Mouse (Mus musculus) midbrain, embryonic 16.5 days (tissue): ENCODE data around the gene Asb17. TPM values are rescaled to one million over a fixed set of nuclear protein-coding genes. Genes with fewer than 3 reads are reported as not detected.
A peak's percentile ranks its signal among the peaks of the same experiment; 100 is the strongest.
"Not testable (repeated sequence)": the region's sequence is repeated elsewhere in the genome, so short reads cannot be mapped to it uniquely, and the experiment has no call there.

Experiments used
- ATAC-seq: fragments of 200-750 bp; cut with Nextera tagmentation; 2 replicates; pipeline ENCODE4 v1.8.0; 2017; ENCODE audit warnings: moderate TSS enrichment
- H3K27ac ChIP-seq: fragments of 300-500 bp; sonication (generic); 2 replicates; pipeline ENCODE4 v1.5.1; 2014; ENCODE audit warnings: mild to moderate bottlenecking, low read length, mixed read lengths
- H3K27me3 ChIP-seq: fragments of 300-500 bp; sonication (generic); 2 replicates; pipeline ENCODE4 v1.6.1; 2014; ENCODE audit warnings: low read depth, low read length, mixed read lengths; ENCODE audit not compliant: control insufficient read depth, insufficient read depth
- H3K36me3 ChIP-seq: fragments of 300-500 bp; sonication (generic); 2 replicates; pipeline ENCODE4 v1.6.1; 2014; ENCODE audit warnings: mild to moderate bottlenecking, low read length, moderate library complexity, mixed read lengths; ENCODE audit not compliant: control insufficient read depth, insufficient read depth
- H3K4me1 ChIP-seq: fragments of 300-500 bp; sonication (generic); 2 replicates; pipeline ENCODE4 v1.6.1; 2014; ENCODE audit warnings: mild to moderate bottlenecking, low read length, mixed read lengths; ENCODE audit not compliant: control insufficient read depth, insufficient read depth
- H3K4me2 ChIP-seq: fragments of 300-500 bp; sonication (generic); 2 replicates; pipeline ENCODE4 v1.6.1; 2014; ENCODE audit warnings: mild to moderate bottlenecking, low read length, mixed read lengths
- H3K4me3 ChIP-seq: fragments of 300-500 bp; sonication (generic); 2 replicates; pipeline ENCODE4 v1.5.1; 2014; ENCODE audit warnings: low read depth, mild to moderate bottlenecking, low read length, moderate library complexity, mixed read lengths
- H3K9ac ChIP-seq: fragments of 300-500 bp; sonication (generic); 2 replicates; pipeline ENCODE4 v1.6.1; 2014; ENCODE audit warnings: low read depth, low read length, mixed read lengths
- H3K9me3 ChIP-seq: fragments of 300-500 bp; sonication (generic); replicated peaks from 2 replicates; pipeline ENCODE4 v1.6.1; 2014; ENCODE audit warnings: mild to moderate bottlenecking, low read length, mixed read lengths; ENCODE audit not compliant: control insufficient read depth, poor library complexity, severe bottlenecking
- WGBS: fragments of 180-500 bp; shearing (Covaris S2); extraction: QIAGEN DNeasy Blood & Tissue Kit; methylation state at CpG from one replicate; pipeline ENCODE4 v1.1.7; 2014; 5-methylcytosine and 5-hydroxymethylcytosine counted together
- polyA plus RNA-seq: library from polyadenylated mRNA; unstranded; fragments of >200 nt; fragmentation: Nextera tagmentation; extraction: Ambion mirVana; gene quantifications from 2 replicates; pipeline ENCODE4 v1.2.1, GENCODE M21; 2015

Asb17 gene
- polyA plus RNA-seq, 1 experiment from 2014 or later = 0.09 TPM

DNA sequence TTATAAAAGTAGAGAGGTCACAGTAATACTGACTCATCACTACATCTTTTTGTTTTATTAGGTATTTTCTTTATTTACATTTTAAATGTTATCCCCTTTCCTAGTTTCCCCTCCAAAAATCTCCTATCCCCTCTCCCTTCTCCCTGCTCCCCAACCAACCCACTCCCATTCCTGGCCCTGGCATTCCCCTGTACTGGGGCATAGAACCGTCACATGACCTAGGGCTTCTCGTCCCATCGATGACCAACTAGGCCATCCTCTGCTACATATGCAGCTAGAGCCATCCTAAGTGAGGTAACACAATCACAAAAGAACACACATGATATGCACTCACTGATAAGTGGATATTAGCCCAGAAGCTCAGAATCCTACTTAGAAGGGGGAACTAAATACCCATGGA lies 14.2 kb upstream of the Asb17 start:
- not testable (repeated sequence) for H3K4me2 ChIP-seq, H3K4me3 ChIP-seq, H3K4me1 ChIP-seq, H3K36me3 ChIP-seq, H3K27me3 ChIP-seq, H3K27ac ChIP-seq, ATAC-seq, H3K9ac ChIP-seq, H3K9me3 ChIP-seq
- 98% methylated on average over 3 of the region's 3 CpGs for WGBS

DNA sequence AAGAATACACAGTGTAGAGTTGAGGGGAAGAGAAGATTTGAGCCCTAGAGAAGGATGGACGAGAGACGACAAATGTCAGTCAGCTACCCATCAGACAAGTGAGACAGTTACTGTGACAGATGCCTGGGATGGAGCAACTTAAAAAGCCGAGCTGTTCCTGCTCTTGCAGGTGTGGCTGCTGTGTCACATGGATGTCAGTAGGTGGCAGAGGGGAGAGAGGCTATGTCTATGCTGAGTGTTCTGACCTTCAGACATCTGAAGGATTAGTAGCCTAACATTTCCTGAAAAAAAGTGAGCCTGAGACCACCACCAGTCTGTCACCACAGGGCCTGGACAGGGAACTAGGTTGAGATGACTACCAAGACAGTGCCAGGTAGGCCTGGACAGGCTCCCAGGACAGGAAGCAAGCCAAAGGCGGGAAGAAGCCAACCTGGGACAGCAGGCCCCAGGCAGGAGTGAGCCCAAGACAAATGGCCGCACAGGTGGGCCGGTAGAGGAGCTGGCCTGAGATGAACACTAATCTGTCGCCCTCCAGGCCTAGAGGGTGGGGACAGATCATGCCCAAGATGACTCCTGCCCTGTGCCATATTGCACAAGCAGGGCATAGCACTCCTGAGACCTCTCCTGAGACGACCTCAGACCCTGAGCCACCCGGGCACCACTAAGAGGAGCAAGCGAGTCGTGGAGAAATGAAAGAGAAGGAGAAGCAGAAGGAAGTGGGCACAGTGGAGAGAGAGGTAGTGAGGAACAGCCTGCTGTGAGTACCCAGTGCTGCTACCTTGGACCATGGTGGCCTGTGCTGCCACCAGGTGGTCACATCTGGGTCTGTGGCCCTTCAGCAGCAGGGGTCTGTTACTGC lies 12.8 kb upstream of the Asb17 start:
- no peak overlapping the region for H3K9ac ChIP-seq
- H3K27ac ChIP-seq = no peak overlapping the region
- 82% methylated on average over 11 of the region's 11 CpGs for WGBS
- H3K9me3 ChIP-seq = no peaks in the 10 kb centered on the region
- H3K4me1 ChIP-seq = no peaks in the 10 kb centered on the region
- no peak overlapping the region for H3K4me3 ChIP-seq
- no peaks in the 10 kb centered on the region for H3K27me3 ChIP-seq
- no peak overlapping the region for H3K4me2 ChIP-seq
- no peaks in the 10 kb centered on the region for H3K36me3 ChIP-seq
- ATAC-seq = 0 out of 2 replicates have a peak, but pooled peaks have one; percentile 21

DNA sequence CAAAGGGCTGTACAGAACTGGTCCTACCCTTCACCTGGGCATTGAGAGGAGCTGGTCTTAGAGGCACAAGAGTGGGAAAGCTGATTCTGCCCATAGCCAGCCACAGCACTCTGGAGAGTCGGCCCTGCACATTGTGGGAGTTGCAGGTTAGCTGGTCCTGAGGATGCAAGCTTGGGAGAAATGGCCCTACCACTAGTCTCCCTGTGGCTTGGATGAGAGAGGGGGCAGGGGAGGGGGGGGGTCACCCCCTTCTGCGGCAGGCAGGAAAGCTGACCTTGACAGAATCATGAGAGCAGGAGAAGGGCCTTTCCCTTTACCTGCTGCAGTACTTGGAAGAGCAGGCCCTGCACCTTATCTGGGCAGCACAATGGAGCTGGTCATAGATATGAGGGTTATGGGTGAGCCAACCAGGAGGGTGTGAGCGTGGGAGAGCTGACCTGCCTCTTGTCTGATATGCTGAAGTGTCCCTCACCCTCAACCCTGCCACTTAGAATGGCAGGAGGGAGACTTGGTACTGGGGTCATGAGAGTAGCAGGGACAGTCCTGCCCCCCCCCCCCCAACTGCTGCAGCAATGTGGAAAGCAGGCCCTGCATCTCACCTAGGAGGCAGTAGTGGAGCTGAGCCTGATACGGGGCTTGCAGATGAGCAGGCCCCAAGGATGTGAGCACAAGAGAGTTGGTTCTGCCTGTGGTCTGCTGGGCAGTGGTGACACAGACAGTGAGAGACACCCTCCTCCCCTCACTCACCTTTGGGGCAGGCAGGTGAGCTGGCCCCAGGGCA lies 11.9 kb upstream of the Asb17 start:
- Histone ChIP-seq H3K9me3 (no peaks in the 10 kb centered on the region), H3K36me3 (no peaks in the 10 kb centered on the region), H3K4me1 (no peaks in the 10 kb centered on the region), H3K27me3 (no peaks in the 10 kb centered on the region), H3K27ac (no peak overlapping the region), H3K4me2 (no peak overlapping the region), H3K4me3 (no peak overlapping the region), H3K9ac (no peak overlapping the region)
- ATAC-seq = 0 out of 2 replicates have a peak, but pooled peaks have one; percentile 21
- 86% methylated on average over 4 of the region's 4 CpGs for WGBS

DNA sequence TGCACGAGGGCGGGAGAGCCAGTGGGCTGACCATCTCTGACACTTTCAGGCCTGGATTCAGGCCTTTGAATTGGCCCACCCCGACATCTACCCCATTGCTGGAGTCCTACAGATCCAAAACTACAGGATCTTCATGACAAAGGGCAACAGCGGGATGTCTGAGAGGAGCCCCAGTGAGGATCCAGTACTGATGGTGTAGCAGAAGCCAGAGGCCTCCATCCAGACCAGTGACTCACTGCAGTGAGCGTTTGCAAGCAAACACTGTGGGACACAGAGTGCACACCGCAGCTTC lies 11.4 kb upstream of the Asb17 start:
- Histone ChIP-seq H3K4me2 (no peak overlapping the region), H3K9me3 (no peaks in the 10 kb centered on the region), H3K9ac (no peak overlapping the region), H3K4me3 (no peak overlapping the region), H3K27me3 (no peaks in the 10 kb centered on the region), H3K36me3 (no peaks in the 10 kb centered on the region), H3K4me1 (no peaks in the 10 kb centered on the region), H3K27ac (no peak overlapping the region)
- WGBS = 46% methylated on average over 6 of the region's 6 CpGs
- ATAC-seq = no peak

DNA sequence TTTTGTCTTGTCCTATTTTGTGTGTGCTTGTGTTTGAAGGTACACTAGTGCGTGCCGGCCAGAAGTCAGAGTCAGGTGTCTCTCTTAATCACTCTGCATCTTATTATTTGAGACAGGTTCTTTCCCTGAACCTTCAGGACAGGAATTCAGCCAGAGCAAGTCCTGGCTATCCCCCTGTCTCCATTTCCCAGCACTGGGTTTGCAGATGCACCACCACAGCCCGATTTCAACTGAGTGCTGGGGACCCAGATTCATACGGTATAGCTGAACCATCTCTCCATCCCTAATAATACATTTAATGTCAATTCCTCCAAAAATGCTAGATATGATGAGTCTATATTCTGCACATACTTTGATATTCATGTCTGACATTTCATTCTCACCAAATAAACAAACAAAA lies 9.9 kb upstream of the Asb17 start:
- no peak overlapping the region for H3K4me3 ChIP-seq
- no peak overlapping the region for H3K9ac ChIP-seq
- no peak for ATAC-seq
- 93% methylated on average over 4 of the region's 4 CpGs for WGBS
- no peak overlapping the region for H3K27ac ChIP-seq
- H3K27me3 ChIP-seq = no peaks in the 10 kb centered on the region
- H3K36me3 ChIP-seq = no peaks in the 10 kb centered on the region
- no peaks in the 10 kb centered on the region for H3K4me1 ChIP-seq
- no peak overlapping the region for H3K4me2 ChIP-seq
- no peaks in the 10 kb centered on the region for H3K9me3 ChIP-seq

DNA sequence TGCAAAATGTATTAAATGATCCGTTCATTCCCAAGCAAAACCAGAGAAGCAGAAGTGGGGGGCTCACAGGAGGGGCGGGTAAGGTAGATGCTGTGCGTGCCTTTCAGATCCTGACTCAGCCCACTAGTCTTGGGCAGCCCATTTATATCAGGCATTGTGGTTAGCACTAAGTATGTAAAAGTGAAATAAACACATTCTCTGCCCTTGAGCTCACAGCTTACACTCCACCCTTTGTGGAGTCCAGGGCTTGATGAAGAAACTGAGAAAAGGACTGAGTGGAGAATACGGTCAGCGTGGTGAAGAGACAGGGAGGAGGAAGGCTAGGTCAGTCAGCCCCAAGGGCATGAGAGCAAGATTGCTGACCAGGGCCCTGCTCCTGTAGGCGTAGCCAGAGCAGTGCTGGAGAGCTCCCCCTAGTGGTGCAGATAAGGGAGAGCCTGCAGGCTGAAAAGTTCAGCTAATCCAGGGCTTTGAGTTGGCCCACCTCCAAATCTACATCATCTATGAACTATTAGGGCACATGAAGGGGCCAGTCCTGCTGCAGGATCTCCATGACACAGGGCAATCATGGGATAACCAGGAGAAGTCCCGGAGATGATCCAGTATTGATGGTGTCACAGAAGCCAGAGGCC lies 8.4 kb upstream of the Asb17 start:
- H3K27me3 ChIP-seq = no peaks in the 10 kb centered on the region
- no peak overlapping the region for H3K4me2 ChIP-seq
- no peak overlapping the region for H3K27ac ChIP-seq
- WGBS = 66% methylated on average over 7 of the region's 7 CpGs
- H3K36me3 ChIP-seq = no peaks in the 10 kb centered on the region
- no peaks in the 10 kb centered on the region for H3K4me1 ChIP-seq
- ATAC-seq = no peak
- H3K9ac ChIP-seq = no peak overlapping the region
- no peaks in the 10 kb centered on the region for H3K9me3 ChIP-seq
- H3K4me3 ChIP-seq = no peak overlapping the region

DNA sequence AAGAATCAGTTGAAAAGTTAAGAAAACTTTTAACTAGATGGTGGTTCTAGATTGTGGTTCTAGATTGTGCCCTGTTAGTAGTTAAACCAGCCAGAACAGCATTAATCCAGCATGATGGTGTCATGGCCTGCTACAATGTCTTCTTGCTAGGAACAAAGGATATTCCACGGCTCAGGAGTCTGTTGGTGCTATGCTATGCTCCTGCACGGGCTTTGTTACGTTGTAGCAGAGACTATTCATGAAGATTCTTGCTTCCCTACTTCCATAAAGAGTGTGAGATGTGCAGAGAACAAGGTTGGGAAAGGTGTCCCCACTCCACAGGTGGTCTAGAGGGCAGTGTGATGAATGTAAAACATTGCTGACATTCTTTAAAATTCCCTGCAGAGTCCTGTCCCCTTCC lies 7.7 kb upstream of the Asb17 start:
- H3K36me3 ChIP-seq = no peaks in the 10 kb centered on the region
- 85% methylated on average over 3 of the region's 3 CpGs for WGBS
- no peak overlapping the region for H3K27ac ChIP-seq
- H3K4me3 ChIP-seq = no peak overlapping the region
- H3K4me2 ChIP-seq = no peak overlapping the region
- no peaks in the 10 kb centered on the region for H3K4me1 ChIP-seq
- ATAC-seq = no peak
- H3K9ac ChIP-seq = no peak overlapping the region
- H3K9me3 ChIP-seq = no peaks in the 10 kb centered on the region
- no peaks in the 10 kb centered on the region for H3K27me3 ChIP-seq

DNA sequence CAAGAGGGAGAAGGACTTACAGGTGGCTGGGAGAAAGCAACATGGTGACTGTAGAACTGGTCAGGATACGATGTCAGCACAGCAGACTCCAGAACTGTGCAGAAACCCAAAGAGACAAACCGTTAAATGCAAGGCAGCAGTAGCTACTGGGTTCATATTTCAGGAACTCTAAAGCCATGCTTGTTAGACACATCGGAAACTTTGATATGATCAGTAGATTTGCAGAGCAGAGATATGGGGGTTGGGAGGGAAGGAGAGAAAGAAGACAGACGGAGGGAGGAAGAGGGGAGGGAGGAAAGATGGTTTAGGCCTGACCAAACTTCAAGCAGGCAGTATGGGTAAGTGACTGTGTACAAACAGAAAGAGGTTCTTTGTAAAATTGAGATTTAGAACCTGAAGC lies 6.4 kb upstream of the Asb17 start:
- Histone ChIP-seq H3K9me3 (no peaks in the 10 kb centered on the region), H3K4me3 (no peak overlapping the region), H3K4me1 (no peaks in the 10 kb centered on the region), H3K9ac (no peak overlapping the region), H3K27me3 (no peaks in the 10 kb centered on the region), H3K4me2 (no peak overlapping the region), H3K36me3 (no peaks in the 10 kb centered on the region), H3K27ac (no peak overlapping the region)
- ATAC-seq = no peak
- 88% methylated on average over 4 of the region's 4 CpGs for WGBS

DNA sequence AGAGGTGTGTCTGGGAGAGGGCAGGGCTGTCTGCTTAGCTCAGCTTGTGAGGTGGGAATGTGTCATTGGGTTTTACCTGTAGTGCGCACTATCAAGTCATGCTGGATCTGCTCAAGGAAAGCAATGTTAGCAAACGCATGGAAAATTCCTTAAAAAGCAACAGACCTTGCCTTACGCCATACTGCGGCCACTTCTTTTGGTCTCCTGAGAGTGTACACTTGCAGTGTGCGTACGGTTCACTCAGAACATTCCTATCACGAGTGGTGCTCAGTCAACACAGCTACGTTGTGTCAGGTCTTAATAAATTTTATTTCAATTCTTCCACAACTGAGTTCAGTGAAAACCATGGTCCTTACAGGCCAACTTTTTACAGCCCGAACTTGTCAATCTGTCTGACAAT lies 748 bp downstream of the Asb17 start:
- Histone ChIP-seq H3K27ac (no peak overlapping the region), H3K27me3 (no peaks in the 10 kb centered on the region), H3K9ac (no peak overlapping the region), H3K4me1 (no peaks in the 10 kb centered on the region), H3K36me3 (no peaks in the 10 kb centered on the region), H3K4me3 (no peak overlapping the region), H3K9me3 (no peaks in the 10 kb centered on the region), H3K4me2 (no peak overlapping the region)
- ATAC-seq = no peak
- 93% methylated on average over 9 of the region's 9 CpGs for WGBS
